Mouse (Mus musculus) forebrain, embryonic 14.5 days (tissue): ENCODE measurements around the gene Paqr5. TPM values are rescaled to one million over a fixed set of nuclear protein-coding genes. Genes with fewer than 3 reads are reported as not detected.
A peak's percentile ranks its signal among the peaks of the same experiment; 100 is the strongest.

ENCODE experiments used
- ATAC-seq: fragments of 200-750 bp; cut with Nextera tagmentation; 2 replicates; pipeline ENCODE4 v1.8.0; 2017; ENCODE audit warnings: mild to moderate bottlenecking, moderate library complexity
- DNase-seq: peaks from one replicate; pipeline ENCODE4 v3.0.0-alpha.2; 2015; ENCODE audit warnings: low spot score
- H3K27ac ChIP-seq: fragments of 300-500 bp; sonication (generic); 2 replicates; pipeline ENCODE4 v1.5.1; 2014; ENCODE audit warnings: low read depth, mild to moderate bottlenecking, control low read depth, low read length, moderate library complexity
- H3K27me3 ChIP-seq: fragments of 300-500 bp; sonication (generic); replicated peaks from 2 replicates; pipeline ENCODE4 v1.6.1; 2014; ENCODE audit warnings: low read length, control low read depth, mixed read lengths; ENCODE audit not compliant: control insufficient read depth, insufficient read depth
- H3K36me3 ChIP-seq: fragments of 300-500 bp; sonication (generic); 2 replicates; pipeline ENCODE4 v1.6.1; 2014; ENCODE audit warnings: low read length, control low read depth; ENCODE audit not compliant: control insufficient read depth, insufficient read depth
- H3K4me1 ChIP-seq: fragments of 300-500 bp; sonication (generic); 2 replicates; pipeline ENCODE4 v1.6.1; 2014; ENCODE audit warnings: antibody characterized with exemption, low read length, control low read depth; ENCODE audit not compliant: control insufficient read depth, insufficient read depth
- H3K4me2 ChIP-seq: fragments of 300-500 bp; sonication (generic); 2 replicates; pipeline ENCODE4 v1.6.1; 2014; ENCODE audit warnings: mild to moderate bottlenecking, control low read depth, low read length
- H3K4me3 ChIP-seq: fragments of 300-500 bp; sonication (generic); 2 replicates; pipeline ENCODE4 v1.5.1; 2014; ENCODE audit warnings: low read depth, low read length, control low read depth
- H3K9ac ChIP-seq: fragments of 300-500 bp; sonication (generic); 2 replicates; pipeline ENCODE4 v1.6.1; 2014; ENCODE audit warnings: mild to moderate bottlenecking, low read length, control low read depth, moderate library complexity
- H3K9me3 ChIP-seq: fragments of 300-500 bp; sonication (generic); replicated peaks from 2 replicates; pipeline ENCODE4 v1.6.1; 2016; ENCODE audit warnings: low read length, control low read depth, mixed read lengths; ENCODE audit not compliant: control insufficient read depth
- WGBS: fragments of 180-500 bp; shearing (Covaris S2); extraction: QIAGEN DNeasy Blood & Tissue Kit; methylation state at CpG from one replicate; pipeline ENCODE4 v1.1.7; 2014; 5-methylcytosine and 5-hydroxymethylcytosine counted together
- polyA plus RNA-seq: library from polyadenylated mRNA; unstranded; fragments of >200 nt; fragmentation: Nextera tagmentation; extraction: Ambion mirVana; gene quantifications from 2 replicates; pipeline ENCODE4 v1.2.1, GENCODE M21; 2014

The Paqr5 gene
- polyA plus RNA-seq, 1 experiment from 2014 or later: 0.55 TPM

DNA sequence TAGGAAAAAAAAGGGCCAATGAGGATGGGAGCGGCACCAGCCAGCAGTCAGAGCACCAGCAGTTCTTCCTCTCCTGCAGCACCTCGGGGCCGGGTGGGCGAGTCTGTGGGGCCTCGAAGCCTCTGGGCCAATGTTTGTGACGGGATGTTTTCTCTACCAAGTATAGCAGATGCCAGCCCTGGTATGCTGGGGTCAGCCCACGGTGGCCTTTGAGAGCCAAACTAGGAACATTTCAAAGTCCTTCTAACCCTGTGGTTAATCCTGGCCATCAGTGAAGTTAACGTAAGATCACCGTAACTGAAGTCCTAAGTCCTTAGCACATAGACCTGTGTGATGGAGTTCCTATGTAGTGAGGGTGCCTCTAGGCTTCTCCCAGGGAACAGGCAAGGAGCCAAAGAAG lies 54.6 kb downstream of the Paqr5 start:
- H3K27me3 ChIP-seq: no peaks in the 10 kb centered on the region
- no peaks in the 10 kb centered on the region for H3K36me3 ChIP-seq
- DNase-seq (no peak), ATAC-seq (no peak)
- WGBS: 59% methylated on average over 9 of the region's 9 CpGs
- H3K27ac ChIP-seq: no peak overlapping the region
- H3K9me3 ChIP-seq: no peaks in the 10 kb centered on the region
- no peak overlapping the region for H3K9ac ChIP-seq
- no peak overlapping the region for H3K4me2 ChIP-seq
- no peaks in the 10 kb centered on the region for H3K4me1 ChIP-seq
- H3K4me3 ChIP-seq: no peak overlapping the region

DNA sequence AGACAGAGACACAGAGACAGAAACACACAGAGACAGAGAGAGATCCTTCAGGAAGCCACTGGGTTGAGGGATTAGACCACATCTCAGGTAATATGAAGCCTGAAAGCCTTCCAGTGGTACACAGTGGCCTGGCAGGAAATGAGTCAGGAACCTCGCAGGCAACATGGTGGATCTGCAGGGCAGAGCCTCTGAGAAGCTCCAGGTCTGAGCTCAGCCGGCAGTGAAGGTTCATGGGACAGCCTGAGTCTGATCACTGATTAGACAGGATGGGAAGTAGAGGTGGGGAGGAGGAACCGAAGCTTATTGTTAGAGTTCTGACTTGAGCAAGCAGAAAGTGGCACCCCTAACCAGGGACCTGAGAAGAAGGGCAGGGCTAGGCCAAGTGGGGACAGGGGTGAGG lies 55.6 kb downstream of the Paqr5 start:
- Histone ChIP-seq H3K27ac (no peak overlapping the region), H3K9me3 (no peaks in the 10 kb centered on the region), H3K4me1 (no peaks in the 10 kb centered on the region), H3K4me2 (no peak overlapping the region), H3K4me3 (no peak overlapping the region), H3K36me3 (no peaks in the 10 kb centered on the region), H3K9ac (no peak overlapping the region), H3K27me3 (no peaks in the 10 kb centered on the region)
- ATAC-seq: no peak
- no peak for DNase-seq
- WGBS: 81% methylated on average over 3 of the region's 3 CpGs

DNA sequence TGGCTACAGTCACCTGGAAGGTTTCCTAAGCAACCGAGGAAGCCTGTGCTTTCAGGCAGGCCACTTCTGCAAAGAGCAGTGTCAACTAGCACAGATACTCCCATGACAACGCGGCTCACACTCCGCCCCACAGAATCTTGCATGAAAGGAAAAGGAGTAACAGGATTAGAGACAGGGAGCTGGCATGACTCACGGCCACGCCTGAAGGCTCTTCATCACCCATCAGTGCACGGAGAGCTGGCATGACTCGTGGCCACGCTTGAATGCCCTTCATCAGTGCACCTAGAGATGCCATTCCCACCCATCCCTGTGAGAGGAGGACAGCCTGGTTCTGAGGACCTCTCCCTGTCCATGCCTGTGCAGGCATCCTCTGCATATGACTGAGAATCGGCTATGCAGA lies 59.3 kb downstream of the Paqr5 start:
- DNase-seq: no peak

DNA sequence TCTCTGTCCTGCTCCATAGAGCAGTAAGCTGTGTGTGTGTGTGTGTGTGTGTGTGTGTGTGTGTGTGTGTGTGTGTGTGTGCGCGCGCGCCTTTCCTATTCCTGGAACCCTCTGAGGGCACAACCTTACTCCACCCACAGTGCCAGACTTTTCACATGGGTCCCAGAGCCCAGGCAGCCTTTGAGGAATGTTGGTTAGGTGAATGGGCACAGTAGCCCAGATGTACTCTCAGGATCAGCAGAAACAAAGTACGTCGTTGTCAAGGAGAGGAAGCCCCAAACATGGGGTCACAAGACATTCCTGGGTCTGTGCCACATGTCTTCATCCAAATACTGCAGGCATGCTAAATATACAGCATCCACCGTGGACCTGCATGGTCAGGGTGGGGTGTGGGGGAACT lies 60.7 kb downstream of the Paqr5 start:
- H3K4me3 ChIP-seq: no peak overlapping the region
- H3K9me3 ChIP-seq: no peaks in the 10 kb centered on the region
- ATAC-seq (no peak), DNase-seq (no peak)
- H3K36me3 ChIP-seq: no peaks in the 10 kb centered on the region
- no peak overlapping the region for H3K27ac ChIP-seq
- H3K9ac ChIP-seq: no peak overlapping the region
- H3K4me2 ChIP-seq: no peak overlapping the region
- H3K27me3 ChIP-seq: no peaks in the 10 kb centered on the region
- no peaks in the 10 kb centered on the region for H3K4me1 ChIP-seq
- WGBS: 94% methylated on average over 7 of the region's 7 CpGs

More for the DNA sequence above, 59.3 kb downstream of the Paqr5 start:
- Histone ChIP-seq H3K27ac (no peak overlapping the region), H3K9ac (no peak overlapping the region), H3K9me3 (no peaks in the 10 kb centered on the region), H3K27me3 (no peaks in the 10 kb centered on the region), H3K4me1 (no peaks in the 10 kb centered on the region), H3K4me3 (no peak overlapping the region), H3K4me2 (no peak overlapping the region), H3K36me3 (no peaks in the 10 kb centered on the region)
- 75% methylated on average over 10 of the region's 10 CpGs for WGBS
- no peak for ATAC-seq

DNA sequence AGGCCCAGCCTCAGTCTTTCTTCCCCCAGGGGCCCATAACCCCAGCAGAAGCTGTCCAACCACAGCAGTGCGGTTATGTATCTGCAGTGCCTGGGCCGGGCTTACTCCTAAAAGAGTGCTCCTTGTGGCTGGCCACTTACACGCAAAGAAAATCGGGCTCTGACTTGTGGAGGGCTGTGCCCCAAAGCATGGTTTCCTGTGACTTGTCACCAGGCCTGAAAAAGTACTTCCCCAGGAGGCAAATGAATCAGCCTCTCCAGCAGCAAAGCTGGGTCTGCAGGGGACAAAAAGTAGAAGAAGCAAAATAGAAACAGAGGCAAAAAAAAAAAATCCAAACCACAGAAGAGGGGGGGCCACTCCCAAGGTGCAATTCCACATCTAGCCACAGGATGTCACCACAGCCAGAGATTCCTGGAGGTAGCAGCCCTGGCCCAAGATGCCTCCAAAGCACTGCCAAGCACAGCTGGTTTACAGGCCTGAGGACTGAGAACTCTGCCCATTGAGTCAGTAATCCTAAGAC lies 61.2 kb downstream of the Paqr5 start:
- ATAC-seq: no peak
- H3K4me1 ChIP-seq: no peaks in the 10 kb centered on the region

DNA sequence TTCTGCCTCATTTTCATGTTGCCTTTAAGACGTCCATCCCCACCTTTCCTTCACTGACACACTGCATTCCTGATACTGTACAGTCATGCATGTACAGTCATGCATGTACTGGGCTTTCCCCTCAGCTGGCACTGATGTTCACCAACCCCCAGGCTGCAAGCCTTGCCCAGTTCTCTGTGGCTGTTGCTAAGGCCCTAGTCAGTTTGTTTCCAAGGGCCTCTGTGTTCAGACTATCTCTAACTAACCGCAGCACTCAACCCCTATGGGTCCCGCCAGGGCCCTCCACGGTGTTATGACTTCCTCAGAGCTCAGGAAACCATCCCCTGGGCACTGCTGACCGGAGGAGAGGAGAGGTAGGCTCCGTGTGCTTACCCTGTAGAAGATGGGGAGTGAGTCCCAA lies 63.3 kb downstream of the Paqr5 start:
- Histone ChIP-seq H3K27me3 (no peaks in the 10 kb centered on the region), H3K9ac (no peak overlapping the region), H3K9me3 (no peaks in the 10 kb centered on the region), H3K4me1 (no peaks in the 10 kb centered on the region), H3K27ac (no peak overlapping the region), H3K4me3 (no peak overlapping the region), H3K4me2 (no peak overlapping the region), H3K36me3 (no peaks in the 10 kb centered on the region)
- ATAC-seq: no peak
- 80% methylated on average over 6 of the region's 6 CpGs for WGBS
- DNase-seq: no peak

More for the DNA sequence above, 61.2 kb downstream of the Paqr5 start:
- 38% methylated on average over 4 of the region's 4 CpGs for WGBS
- no peaks in the 10 kb centered on the region for H3K9me3 ChIP-seq
- H3K9ac ChIP-seq: no peak overlapping the region
- peak; percentile 81 for DNase-seq
- H3K4me2 ChIP-seq: no peak overlapping the region
- no peaks in the 10 kb centered on the region for H3K36me3 ChIP-seq
- no peaks in the 10 kb centered on the region for H3K27me3 ChIP-seq
- H3K4me3 ChIP-seq: no peak overlapping the region
- no peak overlapping the region for H3K27ac ChIP-seq

DNA sequence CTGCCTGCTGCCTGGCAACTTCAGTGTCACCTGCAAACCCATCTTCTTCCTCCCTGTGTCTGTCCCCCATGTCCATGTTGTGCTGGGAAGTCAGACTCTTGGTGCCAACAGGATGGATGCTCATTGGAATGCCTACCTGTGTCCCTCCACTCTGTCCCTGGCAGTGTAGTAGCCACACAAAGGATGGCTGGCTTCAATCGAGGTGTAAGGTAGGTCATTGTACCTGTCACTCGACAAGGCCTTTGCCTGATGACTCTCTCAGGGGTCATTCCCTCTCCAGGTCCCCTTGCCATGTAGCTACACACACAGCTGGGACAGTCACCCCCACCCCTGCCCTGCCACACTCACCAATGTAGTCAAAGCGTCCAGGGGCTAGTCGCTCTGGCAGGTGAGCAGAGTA lies 65.5 kb downstream of the Paqr5 start:
- no peak overlapping the region for H3K27ac ChIP-seq
- H3K36me3 ChIP-seq: no peaks in the 10 kb centered on the region
- WGBS: 87% methylated on average over 4 of the region's 4 CpGs
- no peak overlapping the region for H3K4me2 ChIP-seq
- no peak overlapping the region for H3K9ac ChIP-seq
- H3K9me3 ChIP-seq: no peaks in the 10 kb centered on the region
- no peak overlapping the region for H3K4me3 ChIP-seq
- ATAC-seq (no peak), DNase-seq (no peak)
- no peaks in the 10 kb centered on the region for H3K4me1 ChIP-seq
- H3K27me3 ChIP-seq: no peaks in the 10 kb centered on the region

DNA sequence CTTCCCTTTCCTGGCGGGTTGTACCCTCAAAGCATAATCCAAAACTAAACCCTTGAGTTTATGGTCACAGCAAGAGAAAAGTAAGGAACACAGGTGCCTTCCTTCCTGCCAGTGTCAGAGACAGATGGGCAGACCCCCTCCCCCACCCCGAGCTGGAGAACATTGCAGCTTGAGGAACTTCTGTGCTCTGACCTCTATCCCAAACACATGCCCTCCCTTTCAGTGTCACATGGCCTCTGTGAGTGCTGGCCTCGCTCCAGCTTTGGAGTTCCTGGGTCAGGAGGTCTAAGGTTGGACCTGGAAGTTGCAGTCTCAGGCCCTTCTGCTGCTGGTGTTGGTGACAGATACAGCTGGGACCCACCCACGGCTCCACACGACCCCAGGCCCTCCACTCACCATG lies 65.9 kb downstream of the Paqr5 start:
- Histone ChIP-seq H3K9me3 (no peaks in the 10 kb centered on the region), H3K27me3 (no peaks in the 10 kb centered on the region), H3K4me3 (no peak overlapping the region), H3K27ac (no peak overlapping the region), H3K9ac (no peak overlapping the region), H3K4me1 (no peaks in the 10 kb centered on the region), H3K4me2 (no peak overlapping the region), H3K36me3 (no peaks in the 10 kb centered on the region)
- 74% methylated on average over 5 of the region's 5 CpGs for WGBS
- ATAC-seq: no peak
- DNase-seq: no peak

DNA sequence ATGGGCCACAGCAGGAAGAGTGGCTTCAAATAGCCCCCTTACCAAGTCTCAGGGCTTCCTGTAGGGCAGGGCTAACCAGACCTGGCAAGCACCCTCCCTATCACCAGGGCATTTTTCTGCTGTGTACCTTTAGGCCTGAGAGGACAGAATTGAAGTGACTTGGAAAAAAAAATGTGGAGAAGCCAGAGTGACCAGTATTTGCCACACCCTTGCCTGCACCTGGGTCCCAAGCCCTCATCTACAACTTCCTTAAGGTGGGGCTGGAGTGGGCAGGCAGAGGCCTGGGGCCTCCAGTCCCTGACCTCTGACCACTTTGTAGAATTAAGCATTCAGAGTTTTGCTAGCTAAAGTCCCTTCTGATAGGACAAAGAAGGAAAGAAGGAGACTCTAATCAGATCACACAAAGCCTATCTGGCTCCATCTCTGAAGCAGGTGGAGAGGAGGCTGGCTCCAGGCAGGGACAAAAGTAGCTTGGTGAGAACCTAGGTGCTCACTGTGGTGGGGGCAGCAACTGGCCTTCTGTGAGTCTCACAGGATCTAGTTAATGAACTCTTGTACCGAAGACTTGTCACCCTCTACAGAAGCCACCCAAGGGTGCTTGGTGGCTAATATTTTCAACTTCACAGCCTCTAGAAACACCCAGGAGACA lies 66.6 kb downstream of the Paqr5 start:
- Histone ChIP-seq H3K4me3 (no peak overlapping the region), H3K27ac (no peak overlapping the region), H3K9ac (no peak overlapping the region), H3K36me3 (no peaks in the 10 kb centered on the region), H3K4me2 (no peak overlapping the region), H3K27me3 (no peaks in the 10 kb centered on the region), H3K9me3 (no peaks in the 10 kb centered on the region), H3K4me1 (no peaks in the 10 kb centered on the region)
- WGBS: 96% methylated on average over 1 of the region's 1 CpGs
- ATAC-seq (no peak), DNase-seq (no peak)
